Mouse (Mus musculus): Measurements from ENCODE around the gene Ccm2l. TPM values are rescaled to one million over a fixed set of nuclear protein-coding genes. Genes with fewer than 3 reads are reported as not detected.

Ccm2l gene
- total RNA-seq (2021) (10 to 100 TPM; 13.3 to 15.9 TPM), polyA plus RNA-seq (2012; rRNA removed) (43.4 and 44.3 TPM in 2 replicates)
- long read RNA-seq, partial matches to known transcripts: 3 of 23 reads
- long read RNA-seq, other reads (novel, unspliced or antisense): 20 of 23 reads

GRCm38 (mm10) chr2:153065747-153066508 lies at the start of gene Ccm2l:
Ccm2l (plus strand) TSS chr2:153065955.
- intact Hi-C loops (cut with DNase I): no loop called here
- peak within 1 kb of the TSS; percentile 96 for H3K27ac ChIP-seq
- peaks cover 13% of the 10 kb centered on the region for H3K4me1 ChIP-seq (ENCODE audit: control insufficient read depth, insufficient read depth, low read length)
- TF ChIP-seq CTCF (IDR thresholded peaks at IDR 0.05) (no peak), EP300 (IDR thresholded peaks at IDR 0.05; ENCODE audit: insufficient read depth, low read depth, low read length) (peak; percentile 97), POLR2A (IDR thresholded peaks at IDR 0.05; ENCODE audit: insufficient read depth, low read depth, low read length) (peak; percentile 80)
- peak within 1 kb of the TSS; percentile 66 for H3K4me3 ChIP-seq
- H3K27me3 ChIP-seq (ENCODE audit: control insufficient read depth, insufficient read depth, low read length): peaks cover 2% of the 10 kb centered on the region
- peak; percentile 73 to 79 for DNase-seq
- peak within 1 kb of the TSS; percentile 83 for H3K9ac ChIP-seq (ENCODE audit: low read depth, low read length)
- WGBS: 22% methylated on average over 12 of the region's 12 CpGs
- H3K36me3 ChIP-seq (ENCODE audit: control insufficient read depth, insufficient read depth, low read length): no peaks in the 10 kb centered on the region
- H3K79me2 ChIP-seq (replicated peaks; ENCODE audit: control insufficient read depth, insufficient read depth, low read length): peaks cover 2% of the 10 kb centered on the region; the same call in 1 of the 2 replicates

DNA sequence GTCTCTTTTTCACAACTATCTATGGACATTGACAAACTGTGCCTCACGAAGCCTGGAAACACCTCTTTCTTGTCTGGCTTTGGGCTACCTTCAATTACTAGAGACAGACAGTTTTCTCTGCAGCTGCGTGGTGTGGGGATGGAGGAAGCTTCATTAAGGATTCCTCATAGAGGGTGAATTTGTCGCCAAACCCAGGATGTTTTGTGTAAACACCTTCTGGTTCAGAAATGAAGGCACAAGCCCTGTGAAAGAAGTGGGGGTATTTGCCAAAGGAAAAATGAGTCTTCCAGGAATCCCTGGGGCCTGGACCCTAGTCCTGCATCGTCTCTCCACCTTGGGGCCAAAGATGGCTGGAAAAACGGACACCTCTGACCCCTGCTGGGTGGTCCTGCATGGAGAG lies 49.0 kb upstream of the Ccm2l start:
- intact Hi-C loops (cut with DNase I): loop anchor here (10.0 kb wide), 1 partner anchor 332 kb away; the partner anchor contains the start of gene Mcts2
- H3K79me2 ChIP-seq (replicated peaks; ENCODE audit: control insufficient read depth, insufficient read depth, low read length): peaks cover 6% of the 10 kb centered on the region
- no peaks in the 10 kb centered on the region for H3K36me3 ChIP-seq (ENCODE audit: control insufficient read depth, insufficient read depth, low read length)
- 37% methylated on average over 5 of the region's 5 CpGs for WGBS
- H3K4me1 ChIP-seq (ENCODE audit: control insufficient read depth, insufficient read depth, low read length): peaks cover 6% of the 10 kb centered on the region
- no peak overlapping the region for H3K4me3 ChIP-seq
- H3K27ac ChIP-seq: no peak overlapping the region
- no peak for DNase-seq
- H3K9ac ChIP-seq (ENCODE audit: low read depth, low read length): no peak overlapping the region
- TF ChIP-seq EP300 (IDR thresholded peaks at IDR 0.05; ENCODE audit: insufficient read depth, low read depth, low read length) (no peak), CTCF (IDR thresholded peaks at IDR 0.05) (no peak), POLR2A (IDR thresholded peaks at IDR 0.05; ENCODE audit: insufficient read depth, low read depth, low read length) (no peak)
- H3K27me3 ChIP-seq (ENCODE audit: control insufficient read depth, insufficient read depth, low read length): no peaks in the 10 kb centered on the region

GRCm38 (mm10) chr2:153019355-153019754 lies 46.4 kb upstream of the Ccm2l start:
- intact Hi-C loops (cut with DNase I): loop anchor here (10.0 kb wide), 1 partner anchor 335 kb away; the partner anchor contains the start of gene Mcts2
- Histone ChIP-seq H3K27me3 (ENCODE audit: control insufficient read depth, insufficient read depth, low read length) (no peaks in the 10 kb centered on the region), H3K9ac (ENCODE audit: low read depth, low read length) (no peak overlapping the region), H3K4me1 (ENCODE audit: control insufficient read depth, insufficient read depth, low read length) (peaks cover 1% of the 10 kb centered on the region), H3K27ac (no peak overlapping the region), H3K4me3 (no peak overlapping the region), H3K79me2 (replicated peaks; ENCODE audit: control insufficient read depth, insufficient read depth, low read length) (peaks cover 4% of the 10 kb centered on the region; the same call in 1 of the 2 replicates), H3K36me3 (ENCODE audit: control insufficient read depth, insufficient read depth, low read length) (no peaks in the 10 kb centered on the region)
- no peak for TF ChIP-seq EP300 (IDR thresholded peaks at IDR 0.05; ENCODE audit: insufficient read depth, low read depth, low read length)
- TF ChIP-seq CTCF (IDR thresholded peaks at IDR 0.05): no peak
- no peak for TF ChIP-seq POLR2A (IDR thresholded peaks at IDR 0.05; ENCODE audit: insufficient read depth, low read depth, low read length)
- 87% methylated on average over 3 of the region's 3 CpGs for WGBS
- no peak for DNase-seq

GRCm38 (mm10) chr2:153021163-153021562 lies 44.6 kb upstream of the Ccm2l start:
- H3K27me3 ChIP-seq (ENCODE audit: control insufficient read depth, insufficient read depth, low read length): no peaks in the 10 kb centered on the region
- DNase-seq: no peak
- intact Hi-C loops (cut with DNase I): no loop called here

GRCm38 (mm10) chr2:153022855-153023254 lies 42.9 kb upstream of the Ccm2l start:
- no peak overlapping the region for H3K27ac ChIP-seq
- no peaks in the 10 kb centered on the region for H3K4me1 ChIP-seq (ENCODE audit: control insufficient read depth, insufficient read depth, low read length)
- H3K9ac ChIP-seq (ENCODE audit: low read depth, low read length): no peak overlapping the region
- H3K79me2 ChIP-seq (replicated peaks; ENCODE audit: control insufficient read depth, insufficient read depth, low read length): no peaks in the 10 kb centered on the region
- H3K27me3 ChIP-seq (ENCODE audit: control insufficient read depth, insufficient read depth, low read length): peaks cover 2% of the 10 kb centered on the region; the same call in 1 of the 2 replicates
- H3K36me3 ChIP-seq (ENCODE audit: control insufficient read depth, insufficient read depth, low read length): no peaks in the 10 kb centered on the region
- TF ChIP-seq EP300 (IDR thresholded peaks at IDR 0.05; ENCODE audit: insufficient read depth, low read depth, low read length) (no peak), CTCF (IDR thresholded peaks at IDR 0.05) (no peak), POLR2A (IDR thresholded peaks at IDR 0.05; ENCODE audit: insufficient read depth, low read depth, low read length) (no peak)
- no peak overlapping the region for H3K4me3 ChIP-seq
- intact Hi-C loops (cut with DNase I): no loop called here
- no peak for DNase-seq
- 47% methylated on average over 4 of the region's 4 CpGs for WGBS

More at GRCm38 (mm10) chr2:153021163-153021562, 44.6 kb upstream of the Ccm2l start:
- Histone ChIP-seq H3K4me3 (no peak overlapping the region), H3K4me1 (ENCODE audit: control insufficient read depth, insufficient read depth, low read length) (no peaks in the 10 kb centered on the region), H3K79me2 (replicated peaks; ENCODE audit: control insufficient read depth, insufficient read depth, low read length) (no peaks in the 10 kb centered on the region), H3K36me3 (ENCODE audit: control insufficient read depth, insufficient read depth, low read length) (no peaks in the 10 kb centered on the region), H3K9ac (ENCODE audit: low read depth, low read length) (no peak overlapping the region), H3K27ac (no peak overlapping the region)
- TF ChIP-seq CTCF (IDR thresholded peaks at IDR 0.05): no peak
- TF ChIP-seq POLR2A (IDR thresholded peaks at IDR 0.05; ENCODE audit: insufficient read depth, low read depth, low read length): no peak
- no peak for TF ChIP-seq EP300 (IDR thresholded peaks at IDR 0.05; ENCODE audit: insufficient read depth, low read depth, low read length)
- 75% methylated on average over 3 of the region's 3 CpGs for WGBS

DNA sequence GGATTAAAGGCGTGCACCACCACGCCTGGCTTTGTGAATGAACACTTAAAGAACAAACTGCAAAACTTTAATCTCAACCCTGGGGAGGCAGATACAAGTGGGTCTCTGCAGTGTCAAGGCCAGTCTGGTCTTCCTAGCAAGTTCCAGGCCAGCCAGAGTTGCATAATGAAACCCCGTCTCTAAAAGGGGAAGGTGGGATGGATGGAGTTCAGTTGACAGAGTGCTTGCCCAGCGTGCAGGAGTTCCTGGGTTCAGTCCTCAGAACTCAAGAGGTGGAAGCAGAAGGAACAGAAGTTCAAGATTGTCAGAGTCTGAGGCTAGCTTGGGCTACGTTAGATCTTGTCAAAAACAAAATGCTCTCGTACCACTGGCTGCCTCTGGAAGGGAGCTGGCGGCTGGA lies 39.7 kb upstream of the Ccm2l start:
- DNase-seq: no peak
- 73% methylated on average over 7 of the region's 7 CpGs for WGBS
- H3K79me2 ChIP-seq (replicated peaks; ENCODE audit: control insufficient read depth, insufficient read depth, low read length): no peaks in the 10 kb centered on the region
- H3K4me1 ChIP-seq (ENCODE audit: control insufficient read depth, insufficient read depth, low read length): no peaks in the 10 kb centered on the region
- H3K9ac ChIP-seq (ENCODE audit: low read depth, low read length): no peak overlapping the region
- H3K27ac ChIP-seq: no peak overlapping the region
- H3K27me3 ChIP-seq (ENCODE audit: control insufficient read depth, insufficient read depth, low read length): peaks cover 2% of the 10 kb centered on the region; the same call in 1 of the 2 replicates
- H3K36me3 ChIP-seq (ENCODE audit: control insufficient read depth, insufficient read depth, low read length): no peaks in the 10 kb centered on the region
- intact Hi-C loops (cut with DNase I): no loop called here
- TF ChIP-seq CTCF (IDR thresholded peaks at IDR 0.05): no peak
- TF ChIP-seq POLR2A (IDR thresholded peaks at IDR 0.05; ENCODE audit: insufficient read depth, low read depth, low read length): no peak
- H3K4me3 ChIP-seq: no peak overlapping the region

Measured in heart, adult 2 months (tissue).